Mouse (Mus musculus) kidney, adult 8-10 months (tissue): ENCODE measurements at regions not wholly inside any gene's neighbourhood (a gene's known extent, or its start where the extent isn't known, plus 50 kb on each side); places are given as distances from the start of the nearest gene placed in this dataset.
"Not testable (repeated sequence)": the region's sequence is repeated elsewhere in the genome, so short reads cannot be mapped to it uniquely, and the experiment has no call there.

ENCODE experiments used
- DNase-seq, 2 experiments: peaks; one replicate each; pipeline ENCODE4 v3.0.0; 2022

GRCm38 (mm10) chr8:39833251-39833650 lies 841.6 kb upstream of the Adam24 start:
- DNase-seq, result no peak

GRCm38 (mm10) chr8:39846854-39847253 lies 828.0 kb upstream of the Adam24 start:
- no peak for DNase-seq

GRCm38 (mm10) chr8:39862544-39862943 lies 812.3 kb upstream of the Adam24 start:
- DNase-seq, result no peak

- DNase-seq, result no peak
Observed at GRCm38 (mm10) chr8:39902251-39902650, 772.6 kb upstream of the Adam24 start.

- DNase-seq, result no peak
Observed at GRCm38 (mm10) chr8:39912926-39913325, 762.0 kb upstream of the Adam24 start.

GRCm38 (mm10) chr8:39921336-39921735 lies 753.5 kb upstream of the Adam24 start:
- no peak for DNase-seq

- no peak for DNase-seq
Observed at GRCm38 (mm10) chr8:39923741-39924140, 751.1 kb upstream of the Adam24 start.

- DNase-seq, result no peak
Observed at GRCm38 (mm10) chr8:39950178-39950896, 724.5 kb upstream of the Adam24 start.

- no peak for DNase-seq
Observed at GRCm38 (mm10) chr8:39954497-39954896, 720.4 kb upstream of the Adam24 start.

GRCm38 (mm10) chr8:39954924-39955323 lies 720.0 kb upstream of the Adam24 start:
- no peak for DNase-seq

- no peak for DNase-seq
Observed at GRCm38 (mm10) chr8:40005207-40005837, 669.6 kb upstream of the Adam24 start.

- DNase-seq, result no peak
Observed at GRCm38 (mm10) chr8:40019281-40019943, 655.5 kb upstream of the Adam24 start.

- no peak for DNase-seq
Observed at GRCm38 (mm10) chr8:40064145-40064544, 610.7 kb upstream of the Adam24 start.

GRCm38 (mm10) chr8:40071131-40071530 lies 603.7 kb upstream of the Adam24 start:
- DNase-seq, result no peak

GRCm38 (mm10) chr8:40080976-40081375 lies 593.9 kb upstream of the Adam24 start:
- DNase-seq, result not testable (repeated sequence)

- no peak for DNase-seq
Observed at GRCm38 (mm10) chr8:40084129-40084528, 590.7 kb upstream of the Adam24 start.

GRCm38 (mm10) chr8:40089377-40089776 lies 585.5 kb upstream of the Adam24 start:
- no peak for DNase-seq

- DNase-seq, result no peak
Observed at GRCm38 (mm10) chr8:40124402-40124801, 550.5 kb upstream of the Adam24 start.

GRCm38 (mm10) chr8:40127141-40127540 lies 547.7 kb upstream of the Adam24 start:
- no peak for DNase-seq

- DNase-seq, result peak in 1 of 2 experiments; percentile 2
Observed at GRCm38 (mm10) chr8:40132662-40133257, 542.1 kb upstream of the Adam24 start.

GRCm38 (mm10) chr8:40150911-40151797 lies 523.7 kb upstream of the Adam24 start:
- peak; percentile 11 to 68 for DNase-seq

GRCm38 (mm10) chr8:40152451-40152850 lies 522.4 kb upstream of the Adam24 start:
- DNase-seq, result no peak
